Mouse (Mus musculus): Measurements from ENCODE around the gene Olfr1392.
"Not testable (repeated sequence)": the region's sequence is repeated elsewhere in the genome, so short reads cannot be mapped to it uniquely, and the experiment has no call there.

The Olfr1392 gene

DNA sequence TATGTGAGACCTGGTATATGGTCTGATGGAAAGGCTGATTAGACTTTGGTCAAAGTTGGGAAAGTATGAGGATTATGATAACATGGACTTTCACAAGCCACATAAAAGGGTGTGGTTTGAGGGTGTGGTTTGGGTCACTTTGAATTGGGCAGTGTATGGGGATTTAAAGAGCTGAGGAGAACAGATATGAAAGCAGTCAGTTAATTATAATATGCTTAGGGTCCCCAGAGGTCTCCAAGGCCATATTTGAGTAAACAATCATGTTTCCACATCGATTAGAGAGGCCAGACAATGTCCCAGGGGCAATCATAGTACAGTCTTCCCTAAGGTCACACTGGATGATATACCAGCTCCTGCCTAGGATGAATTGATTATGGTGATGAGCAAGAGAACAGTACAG lies at the start of gene Olfr1392:
Gene Olfr1392 (plus strand): TSS at position 301 of the 400 bp plus-strand sequence.
- DNase-seq (ENCODE audit: low spot score in 2 of 2), result not testable (repeated sequence)

DNA sequence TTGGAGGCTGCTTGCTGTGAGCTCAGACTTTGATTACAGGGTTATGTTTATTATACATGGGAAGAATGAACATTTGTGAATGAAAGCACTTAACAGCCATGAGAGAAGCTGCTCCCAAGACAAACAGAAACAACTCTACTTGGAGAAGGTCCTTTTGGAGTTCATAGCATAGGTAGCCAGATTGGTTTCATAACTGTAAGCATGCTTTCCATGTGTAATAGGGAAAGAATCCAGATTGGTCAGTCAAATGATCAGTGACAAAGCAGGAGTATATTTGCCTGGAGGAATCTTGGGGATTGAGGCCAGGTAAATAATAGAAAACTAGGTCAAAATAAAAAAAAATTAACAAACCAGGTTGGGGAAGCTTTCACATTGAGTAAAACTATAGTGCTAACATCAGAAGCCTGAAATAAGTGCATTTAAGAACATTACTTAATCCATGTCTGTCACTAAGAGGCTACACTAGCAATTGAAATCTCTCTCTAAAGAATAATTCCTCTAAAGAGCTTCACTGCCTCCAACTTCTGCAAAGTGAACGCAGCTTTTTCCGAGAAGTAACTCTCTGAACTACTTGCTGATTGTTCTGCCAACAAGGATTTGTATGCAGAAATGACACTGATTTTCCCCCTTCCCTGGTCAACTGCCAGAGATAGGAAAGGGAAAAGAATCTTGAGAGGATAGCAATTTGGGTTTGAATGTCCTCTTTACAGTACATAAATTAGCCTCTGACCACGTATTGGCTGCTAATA lies 49.4 kb upstream of the Olfr1392 start:
- DNase-seq (ENCODE audit: low spot score in 2 of 2), result no peak

- DNase-seq (ENCODE audit: low spot score in 2 of 2), result no peak
Observed at GRCm38 (mm10) chr11:49236891-49237290, 48.2 kb upstream of the Olfr1392 start.

DNA sequence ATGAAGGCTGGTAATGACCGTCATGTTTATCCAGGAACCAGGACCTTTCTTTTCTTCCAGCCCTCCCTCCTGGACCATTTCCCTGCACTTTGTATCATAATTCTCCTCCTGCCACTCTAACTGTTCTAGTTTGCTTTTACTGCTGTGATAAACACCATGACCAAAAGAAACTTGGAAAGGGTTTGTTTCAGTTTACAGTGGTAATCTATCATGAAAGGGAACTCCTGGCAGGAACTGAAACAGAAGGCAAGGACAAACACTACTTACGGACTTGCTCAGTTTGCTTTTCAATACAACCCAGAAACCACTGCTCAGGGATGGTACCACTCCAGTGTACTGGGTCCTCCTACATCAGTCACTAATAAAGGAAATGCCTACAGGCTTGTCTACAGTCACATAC lies 47.5 kb upstream of the Olfr1392 start:
- DNase-seq (ENCODE audit: low spot score in 2 of 2), result no peak

- no peak for DNase-seq (ENCODE audit: low spot score in 2 of 2)
Observed at GRCm38 (mm10) chr11:49240310-49240709, 44.8 kb upstream of the Olfr1392 start.

- DNase-seq (ENCODE audit: low spot score in 2 of 2), result no peak
Observed at GRCm38 (mm10) chr11:49240874-49241273, 44.2 kb upstream of the Olfr1392 start.

DNA sequence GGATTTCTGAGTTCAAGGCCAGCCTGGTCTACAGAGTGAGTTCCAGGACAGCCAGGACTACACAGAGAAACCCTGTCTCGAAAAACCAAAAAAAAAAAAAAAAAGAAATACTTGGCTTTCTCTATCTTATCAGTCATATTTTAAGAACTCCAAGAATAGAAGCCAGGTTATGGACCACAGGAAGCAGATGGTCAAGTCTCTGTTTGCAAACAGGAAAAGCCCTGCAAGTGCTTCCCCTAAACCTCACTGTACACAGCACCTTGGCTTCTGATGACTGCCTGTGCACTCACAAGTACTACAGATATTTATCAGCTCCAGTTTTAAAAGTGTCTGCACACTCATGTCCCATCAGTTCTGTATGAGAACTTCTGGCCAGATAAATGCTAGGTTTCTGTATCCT lies 43.6 kb upstream of the Olfr1392 start:
- no peak for DNase-seq (ENCODE audit: low spot score in 2 of 2)

DNA sequence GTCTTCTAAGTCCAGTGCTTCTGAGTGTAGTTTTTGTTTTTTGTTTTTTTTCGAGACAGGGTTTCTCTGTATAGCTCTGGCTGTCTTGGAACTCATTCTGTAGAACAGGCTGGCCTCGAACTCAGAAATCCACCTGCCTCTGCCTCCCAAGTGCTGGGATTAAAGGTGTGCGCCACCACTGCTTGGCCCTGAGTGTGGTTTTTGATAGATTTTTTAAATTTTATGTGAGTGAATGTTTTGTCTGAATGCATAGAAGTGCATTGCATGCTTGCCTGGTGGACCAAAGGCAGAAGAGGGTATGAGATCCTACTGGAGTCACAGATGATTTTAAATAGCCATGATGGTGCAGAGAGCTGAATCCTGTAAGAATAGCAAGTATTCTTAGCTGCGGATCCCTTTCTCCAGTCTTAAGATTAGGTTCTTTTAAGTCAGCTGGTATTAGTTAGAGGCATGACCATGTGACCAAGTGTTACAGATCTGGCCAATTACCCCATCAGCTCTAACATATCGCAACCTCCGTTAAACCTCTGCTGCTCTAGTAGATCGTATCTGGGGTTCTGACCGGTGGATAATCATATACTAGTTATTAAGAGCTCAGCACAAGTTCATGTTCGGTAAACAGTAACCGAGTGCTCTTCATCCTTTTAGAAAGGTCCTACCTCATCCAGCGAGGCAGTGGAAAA lies 42.0 kb upstream of the Olfr1392 start:
- no peak for DNase-seq (ENCODE audit: low spot score in 2 of 2)

DNA sequence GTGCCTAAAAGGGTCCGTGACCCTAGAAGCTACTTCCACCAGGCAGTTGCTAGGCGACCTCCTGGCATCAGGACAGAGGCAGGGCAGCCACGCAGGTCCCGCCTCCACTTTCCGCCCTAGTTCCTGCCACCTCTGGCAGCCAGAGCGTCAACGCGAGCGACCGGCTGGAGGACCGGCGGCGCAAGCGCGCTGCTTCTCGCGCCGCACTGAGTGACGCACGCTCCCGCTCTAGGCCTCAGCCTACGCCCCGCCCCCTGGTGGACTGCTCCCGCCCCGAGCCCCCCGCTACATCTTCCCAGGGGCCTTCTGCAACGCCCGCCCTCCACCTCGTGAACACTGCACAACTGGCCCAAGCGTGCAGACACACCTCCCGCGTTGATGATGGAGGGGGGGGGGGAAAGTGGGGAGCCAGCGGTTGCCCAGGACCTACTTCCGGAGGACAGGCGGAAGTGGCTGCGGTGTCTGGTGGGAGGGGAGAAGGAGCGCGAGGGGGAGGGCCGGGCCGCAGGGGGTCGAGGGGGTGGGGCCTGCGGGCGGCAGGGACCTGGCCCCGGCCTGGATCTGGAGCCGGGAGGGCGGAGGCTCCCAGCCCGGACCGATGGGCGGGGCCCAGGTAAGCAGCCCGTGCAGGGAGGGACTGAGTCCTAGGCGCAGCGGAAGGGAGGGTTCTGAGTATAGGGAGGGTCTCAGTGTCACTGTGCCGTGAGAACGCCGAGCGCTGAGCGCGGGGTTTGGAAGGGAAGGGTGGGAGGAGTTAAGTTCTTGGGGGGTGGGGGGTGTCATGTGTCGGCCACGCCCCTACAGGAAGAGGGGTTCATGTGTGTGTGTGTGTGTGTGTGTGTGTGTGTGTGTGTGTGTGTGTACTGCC lies 41.1 kb upstream of the Olfr1392 start, which contains the start of gene Mgat1:
Gene Mgat1 (plus strand): TSS at position 465 of the 868 bp plus-strand sequence.
- peak; percentile 83 to 87 for DNase-seq (ENCODE audit: low spot score in 2 of 2)

DNA sequence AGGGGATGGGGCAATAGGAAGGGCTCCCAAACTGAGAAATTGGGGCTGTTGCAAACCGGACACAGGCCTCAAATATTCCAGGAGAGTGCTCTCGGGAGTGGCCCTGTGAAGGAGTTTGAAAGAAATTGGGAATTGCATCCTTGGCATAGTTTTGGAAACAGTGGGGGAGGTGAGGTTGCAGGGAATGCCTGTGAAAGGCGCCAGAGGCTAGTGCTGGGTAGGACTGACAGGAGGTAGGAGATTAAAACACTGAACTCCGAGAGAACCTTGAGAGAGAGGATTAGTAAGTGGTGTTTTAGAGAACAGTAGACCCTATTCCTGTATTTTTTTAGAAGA lies 40.5 kb upstream of the Olfr1392 start:
- no peak for DNase-seq (ENCODE audit: low spot score in 2 of 2)

DNA sequence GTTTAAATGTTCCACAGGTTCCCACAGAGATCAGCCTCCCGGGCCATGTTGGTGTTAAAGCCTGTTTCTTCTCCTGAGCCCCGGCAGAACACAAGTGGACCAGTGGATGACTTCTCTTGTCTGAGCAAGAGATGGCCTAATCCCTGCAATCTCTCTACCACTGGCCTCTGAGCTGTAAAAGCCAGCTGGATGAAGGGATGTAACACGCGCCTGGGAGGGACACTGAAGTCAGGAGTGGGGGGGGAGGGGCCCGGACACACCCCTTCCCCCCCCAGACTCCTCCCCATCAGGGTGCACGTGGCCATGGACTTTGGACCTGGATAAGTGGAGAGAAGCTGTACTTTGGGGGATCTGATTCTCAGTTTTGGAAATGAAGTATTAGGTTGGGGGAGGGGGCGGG lies 39.9 kb upstream of the Olfr1392 start:
- DNase-seq (ENCODE audit: low spot score in 2 of 2), result no peak

DNA sequence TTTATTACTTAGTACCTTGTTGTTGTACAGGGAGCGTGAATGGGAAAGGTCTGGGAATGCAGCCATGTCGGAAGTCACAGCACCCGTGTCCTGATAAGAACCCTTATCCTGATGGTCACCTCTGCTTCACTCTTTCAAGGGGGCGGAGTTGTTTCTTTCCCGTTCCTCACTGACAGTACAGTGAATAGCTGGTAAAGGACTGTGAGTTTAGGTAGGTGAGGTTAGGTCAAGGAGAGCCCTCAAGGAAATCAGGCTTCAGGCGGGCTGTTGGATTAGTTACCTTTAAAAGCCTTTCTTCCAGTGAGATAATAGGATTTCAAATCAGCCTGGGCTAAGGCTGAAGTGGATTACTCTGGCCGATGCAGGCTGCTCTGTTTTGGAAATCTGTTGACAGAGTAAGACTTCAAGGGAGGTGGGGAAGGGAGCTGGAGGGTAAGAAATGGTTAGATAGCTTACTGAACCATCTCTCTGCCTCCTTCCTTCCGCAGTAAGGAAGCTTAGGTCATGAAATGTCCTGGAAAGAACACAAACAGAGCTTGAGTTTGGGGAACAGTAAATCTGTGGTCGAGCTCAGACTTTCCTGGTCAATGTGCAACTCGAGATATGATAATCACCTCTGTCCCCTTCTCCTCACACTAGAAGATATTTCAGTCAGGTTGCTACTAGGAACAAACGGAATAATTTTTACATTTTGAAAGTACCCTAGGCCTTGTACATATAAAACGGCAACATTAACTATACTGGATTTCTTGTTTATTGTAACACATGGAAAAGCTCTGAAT lies 39.3 kb upstream of the Olfr1392 start:
- DNase-seq (ENCODE audit: low spot score in 2 of 2), result no peak

GRCm38 (mm10) chr11:49246523-49246922 lies 38.6 kb upstream of the Olfr1392 start:
- DNase-seq (ENCODE audit: low spot score in 2 of 2), result no peak

DNA sequence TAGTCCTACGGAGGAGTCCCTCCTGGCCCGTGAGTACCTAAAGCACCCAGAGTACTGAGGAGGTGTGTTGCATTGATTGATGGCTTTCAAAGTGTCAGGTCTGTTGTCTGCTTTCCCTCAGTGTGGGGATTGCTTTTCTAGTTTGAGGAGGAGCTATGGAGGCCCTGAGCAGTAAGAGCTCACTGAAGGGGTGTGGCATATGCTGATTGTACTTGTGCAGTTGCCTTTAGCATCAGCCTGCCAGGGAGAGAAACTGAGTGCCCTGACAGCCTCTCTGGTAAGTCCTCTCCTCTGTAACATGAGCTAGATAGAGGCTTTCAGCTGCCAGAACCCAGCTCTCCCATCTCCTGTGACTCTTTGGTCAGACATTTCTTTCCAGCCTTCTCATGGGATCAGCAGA lies 37.8 kb upstream of the Olfr1392 start:
- DNase-seq (ENCODE audit: low spot score in 2 of 2), result peak in 1 of 2 experiments; percentile 25

DNA sequence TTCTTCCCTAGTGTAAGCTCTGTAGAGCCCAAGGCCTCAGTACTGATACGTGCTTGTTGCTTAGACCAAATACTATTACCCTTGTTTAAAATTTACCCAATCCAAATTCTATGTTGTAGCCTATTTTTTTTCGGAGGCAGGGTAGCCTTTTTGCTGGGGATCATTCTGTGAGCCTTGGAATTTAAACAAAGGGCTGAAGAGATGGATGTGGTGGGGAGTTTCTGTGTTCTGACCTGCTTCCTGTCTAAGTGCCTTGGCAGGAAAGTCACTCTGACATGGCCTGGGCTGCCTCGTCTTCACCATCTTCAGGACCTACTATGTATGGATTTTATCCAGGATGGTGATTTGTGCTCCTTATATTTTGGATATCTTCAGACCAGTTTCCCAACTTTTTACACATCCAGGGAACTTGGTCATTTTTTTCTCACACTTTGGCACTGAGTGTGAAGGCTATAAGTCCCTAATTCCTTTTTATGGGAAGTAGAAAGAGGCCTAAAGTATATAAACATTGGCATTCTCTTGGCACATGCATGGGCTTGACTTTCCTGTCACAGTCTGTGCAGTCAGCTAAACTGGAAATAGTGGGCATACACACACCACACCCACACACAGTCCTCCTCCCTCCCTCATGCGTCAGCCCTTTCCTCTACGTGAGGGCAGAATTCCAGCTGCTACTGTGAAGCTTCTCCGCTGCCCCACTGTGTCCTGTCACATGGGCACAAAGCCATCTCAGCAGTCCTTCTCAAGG lies 36.7 kb upstream of the Olfr1392 start:
- no peak for DNase-seq (ENCODE audit: low spot score in 2 of 2)

GRCm38 (mm10) chr11:49248974-49249700 lies 35.9 kb upstream of the Olfr1392 start:
- DNase-seq (ENCODE audit: low spot score in 2 of 2), result no peak

- DNase-seq (ENCODE audit: low spot score in 2 of 2), result peak in 1 of 2 experiments; percentile 66
Observed at GRCm38 (mm10) chr11:49249811-49250421, 35.2 kb upstream of the Olfr1392 start.

- peak; percentile 80 to 83 for DNase-seq (ENCODE audit: low spot score in 2 of 2)
Observed at GRCm38 (mm10) chr11:49250422-49251379, 34.4 kb upstream of the Olfr1392 start.

- no peak for DNase-seq (ENCODE audit: low spot score in 2 of 2)
Observed at GRCm38 (mm10) chr11:49251380-49251761, 33.7 kb upstream of the Olfr1392 start.

Data from spleen, postnatal 14 days (tissue).